Mouse (Mus musculus) large intestine, adult 2 months (tissue): ENCODE results near the gene Chmp3. TPM values are rescaled to one million over a fixed set of nuclear protein-coding genes. Genes with fewer than 3 reads are reported as not detected.

Experiments used
- DNase-seq: peaks from one replicate; pipeline ENCODE4 v3.0.0-alpha.2; 2012; ENCODE audit warnings: low read depth, low spot score
- WGBS: fragments of 180-500 bp; shearing (Covaris S2); methylation state at CpG from one replicate; pipeline ENCODE4 v1.1.7; 2018; 5-methylcytosine and 5-hydroxymethylcytosine counted together
- polyA plus RNA-seq: library from polyadenylated mRNA; depleted of rRNA; stranded (reverse); fragments of >200 nt; gene quantifications from 2 replicates; pipeline ENCODE4 v1.2.3, GENCODE M21; 2012; rRNA removed

Gene Chmp3
- polyA plus RNA-seq: 41.6 and 41.7 TPM in 2 replicates

DNA sequence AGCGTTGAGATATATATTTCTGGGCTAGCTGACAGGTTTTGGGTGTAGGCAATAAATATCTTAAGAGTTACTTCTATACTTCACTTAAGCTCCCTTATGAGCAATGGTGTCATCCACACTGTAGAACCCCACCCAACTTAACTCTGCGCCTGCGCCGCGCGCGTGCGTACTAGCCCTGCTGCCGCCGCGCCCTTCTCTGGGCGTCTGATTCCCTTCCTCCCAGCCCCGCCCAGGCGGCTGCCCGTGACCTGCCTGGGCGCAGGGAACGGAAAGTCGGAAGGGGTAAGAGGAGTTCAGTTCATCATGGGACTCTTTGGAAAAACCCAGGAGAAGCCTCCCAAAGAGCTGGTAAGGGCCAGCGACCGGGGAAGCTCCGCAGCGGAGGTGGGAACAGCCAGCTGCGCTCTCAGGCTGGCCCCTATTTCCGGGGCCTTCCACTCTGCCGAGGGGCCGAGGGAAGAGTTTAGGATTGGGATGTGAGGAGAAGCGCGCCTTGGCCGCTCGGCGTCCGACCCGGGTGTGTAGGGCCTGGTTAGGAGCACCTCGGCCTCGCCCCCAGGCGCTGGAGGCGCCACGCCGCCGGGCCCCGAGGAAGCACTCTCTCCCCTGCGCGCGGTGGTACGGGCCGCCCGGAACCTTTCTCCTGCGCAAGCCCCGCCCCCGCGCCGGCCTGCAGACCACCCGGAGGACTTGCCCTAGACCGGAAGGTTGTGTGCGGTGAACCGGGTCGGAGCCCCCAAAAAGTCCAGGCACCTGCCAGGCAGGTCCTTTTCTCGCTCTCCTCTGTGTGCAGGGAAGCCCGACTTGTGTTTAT is at the start of gene Chmp3:
TSS of gene Chmp3 (plus strand) at position 112 of the 814 bp plus-strand sequence.
- WGBS: under 1% methylated on average over 58 of the region's 59 CpGs
- DNase-seq: peak; percentile 78

GRCm38 (mm10) chr6:71494341-71495020 is 49.1 kb upstream of the Chmp3 start:
- no peak for DNase-seq
- under 1% methylated on average over 46 of the region's 46 CpGs for WGBS

DNA sequence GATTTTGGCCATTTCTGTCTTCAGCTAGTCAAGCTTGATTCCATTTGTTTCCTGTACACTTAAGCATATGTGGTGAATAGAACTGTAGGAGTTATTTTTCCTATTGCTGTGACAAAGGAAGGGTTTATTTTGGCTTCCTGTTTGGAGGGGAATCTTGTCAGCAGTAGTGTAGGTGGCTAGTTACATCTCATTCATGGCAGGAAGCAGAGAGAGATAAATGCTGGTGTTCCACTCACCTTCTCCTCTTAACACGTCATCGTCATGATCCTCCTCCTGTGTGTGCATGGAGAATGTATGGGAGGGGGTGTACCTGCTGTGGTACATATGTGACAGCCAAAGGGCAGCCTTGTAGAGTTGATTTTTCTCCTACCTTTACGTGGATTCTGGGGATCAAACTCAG is 43.0 kb upstream of the Chmp3 start:
- no peak for DNase-seq
- 83% methylated on average over 3 of the region's 3 CpGs for WGBS

GRCm38 (mm10) chr6:71503001-71503400 is 40.6 kb upstream of the Chmp3 start:
- no peak for DNase-seq
- 47% methylated on average over 4 of the region's 4 CpGs for WGBS

DNA sequence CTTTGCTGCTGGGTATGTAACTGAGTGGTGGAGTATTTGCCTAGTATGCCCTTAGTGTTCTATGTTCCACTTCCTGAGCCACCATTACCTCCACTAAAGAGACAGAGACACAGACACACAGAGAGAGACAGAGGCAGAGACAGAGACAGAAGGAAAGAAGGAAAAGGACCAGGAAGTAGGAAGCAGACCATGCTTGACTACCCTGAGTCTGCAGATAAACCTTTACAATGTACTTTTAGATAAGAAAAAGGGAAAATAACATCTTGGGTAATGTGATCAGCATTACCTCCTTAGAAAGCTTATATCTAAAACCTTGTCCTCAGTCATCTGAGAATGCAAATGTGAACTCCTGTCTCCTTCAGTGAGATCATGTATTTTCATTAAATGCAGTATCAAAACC is 39.9 kb upstream of the Chmp3 start:
- no peak for DNase-seq

DNA sequence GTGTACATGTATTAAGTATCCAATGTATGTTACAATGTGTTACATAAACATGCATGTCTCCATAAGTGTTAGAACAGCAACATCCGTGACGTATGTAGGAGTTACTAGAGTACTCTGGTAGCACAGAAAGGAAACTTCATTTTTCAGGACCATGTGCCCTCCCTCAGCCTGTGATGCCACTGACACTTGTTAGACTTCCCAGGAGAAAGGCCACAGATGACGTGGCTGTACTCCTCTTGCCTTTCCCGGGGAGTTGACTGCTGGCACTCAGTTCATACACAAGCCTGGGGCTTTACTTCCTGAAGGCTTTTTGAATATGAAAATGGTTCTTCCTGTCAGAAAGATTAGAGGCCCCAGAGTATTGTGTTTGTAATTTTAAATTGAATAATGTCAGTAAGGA is 39.5 kb upstream of the Chmp3 start:
- WGBS: 72% methylated on average over 4 of the region's 4 CpGs
- DNase-seq: no peak

DNA sequence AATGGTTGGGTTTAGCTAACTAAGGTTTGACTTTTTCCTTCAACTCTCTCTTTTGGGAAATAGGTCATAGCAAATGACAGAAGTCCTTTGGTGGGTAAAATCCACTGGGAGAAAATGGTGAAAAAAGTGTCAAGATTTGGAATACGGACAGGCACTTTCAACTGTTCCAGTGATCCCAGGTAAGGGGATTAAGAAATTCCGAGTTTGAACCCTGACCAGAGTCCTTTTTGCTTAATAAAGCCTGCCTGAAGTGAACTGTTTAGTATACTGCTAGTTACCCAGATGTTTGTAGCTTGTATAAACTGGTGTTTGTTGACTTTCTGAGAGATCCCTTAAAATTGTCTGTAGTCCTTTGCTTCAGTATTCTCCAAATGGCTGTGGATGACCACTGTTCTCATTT is 37.9 kb upstream of the Chmp3 start:
- DNase-seq: no peak
- WGBS: 92% methylated on average over 2 of the region's 2 CpGs

DNA sequence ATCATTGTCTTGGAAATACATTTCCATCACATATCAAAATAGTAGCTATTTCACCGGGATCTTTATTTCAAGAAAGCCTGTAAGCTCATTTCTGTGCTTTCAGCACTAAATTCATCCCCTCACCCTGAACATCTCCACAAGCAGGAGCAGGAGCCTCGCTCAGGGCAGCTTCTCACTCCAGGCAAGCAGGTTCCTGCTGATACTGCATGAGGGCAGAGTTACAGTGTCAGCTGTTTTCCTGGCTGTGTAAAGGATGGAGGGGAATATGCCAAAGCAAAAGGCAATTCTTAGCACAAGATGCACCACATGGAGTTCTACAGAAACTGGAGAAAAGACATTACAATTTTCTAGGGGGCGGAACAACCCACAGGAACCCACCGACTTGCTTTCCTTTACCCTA is 24.1 kb upstream of the Chmp3 start:
- no peak for DNase-seq
- 89% methylated on average over 4 of the region's 4 CpGs for WGBS

DNA sequence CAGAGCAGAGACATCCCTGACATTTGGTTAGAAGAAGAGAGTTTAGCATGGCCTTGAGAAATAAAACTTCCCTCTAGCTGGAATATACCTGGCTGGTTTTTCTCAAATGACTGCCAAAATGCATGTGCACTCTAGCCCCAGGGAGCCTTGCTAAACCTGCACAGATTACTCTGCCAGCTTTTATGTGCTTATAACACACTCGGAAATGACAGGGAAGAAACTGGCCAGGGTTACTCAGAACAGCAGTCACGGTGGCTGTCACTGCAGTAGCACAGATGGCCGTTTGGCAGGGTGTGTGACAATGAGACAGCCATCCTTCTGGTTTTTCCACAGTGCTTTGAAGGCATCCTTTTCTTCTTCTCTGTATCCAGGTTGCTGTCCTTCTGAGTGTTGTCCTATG is 18.0 kb upstream of the Chmp3 start:
- no peak for DNase-seq
- 33% methylated on average over 3 of the region's 3 CpGs for WGBS

- 87% methylated on average over 10 of the region's 10 CpGs for WGBS
- DNase-seq: no peak
These were observed 16.5 kb upstream of the Chmp3 start for GRCm38 (mm10) chr6:71527056-71527455.

- WGBS: 94% methylated on average over 9 of the region's 9 CpGs
These were observed 15.8 kb upstream of the Chmp3 start for GRCm38 (mm10) chr6:71527826-71528225.

GRCm38 (mm10) chr6:71530176-71530575 is 13.4 kb upstream of the Chmp3 start:
- DNase-seq: no peak
- WGBS: 88% methylated on average over 8 of the region's 8 CpGs

More at GRCm38 (mm10) chr6:71527826-71528225, 15.8 kb upstream of the Chmp3 start:
- DNase-seq: no peak

DNA sequence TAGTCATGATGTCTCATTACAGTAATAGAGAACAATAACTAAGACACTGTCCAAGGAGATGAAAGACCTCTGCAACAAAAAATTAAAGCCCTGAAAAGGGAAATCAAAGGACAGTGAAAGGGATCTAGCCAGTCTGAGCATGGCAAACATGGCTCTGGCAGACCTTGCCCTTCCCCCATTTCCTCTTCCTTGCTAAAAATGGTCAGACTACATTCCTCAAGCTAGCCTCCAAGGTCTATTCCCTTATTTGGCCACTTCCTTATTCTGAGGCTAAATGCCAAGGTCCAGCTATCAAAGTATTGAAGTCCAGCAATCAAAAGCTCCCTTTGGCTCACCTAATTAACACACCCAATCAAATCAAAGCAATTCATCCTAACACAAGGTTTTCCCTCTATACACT is 6.3 kb upstream of the Chmp3 start:
- DNase-seq: peak; percentile 8

DNA sequence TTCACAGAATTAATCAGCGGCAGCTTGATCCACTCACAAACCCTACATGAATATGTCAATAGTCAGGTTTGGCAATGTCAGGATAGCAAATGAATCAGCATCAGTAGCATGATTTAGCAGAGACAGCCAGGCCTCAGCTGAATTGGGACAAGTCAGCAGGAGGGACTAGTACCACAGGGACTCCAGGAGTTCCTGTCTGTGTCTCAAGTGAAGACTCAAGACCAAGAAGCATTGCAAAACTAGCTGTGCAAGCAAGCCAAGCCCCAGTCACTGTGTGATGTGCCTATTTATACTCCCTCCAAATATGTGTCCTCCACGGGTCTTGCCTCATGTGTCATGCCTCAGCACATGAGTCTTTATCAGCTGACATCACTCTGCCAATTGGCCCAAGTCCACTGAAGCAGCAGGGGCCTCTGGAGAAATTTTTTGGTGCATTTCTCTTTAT is 11.9 kb downstream of the Chmp3 start:
- DNase-seq: no peak
- 74% methylated on average over 2 of the region's 2 CpGs for WGBS

- DNase-seq: no peak
- WGBS: 93% methylated on average over 2 of the region's 2 CpGs
These were observed 13.2 kb downstream of the Chmp3 start for GRCm38 (mm10) chr6:71556826-71557225.

GRCm38 (mm10) chr6:71568616-71569015 is 25.0 kb downstream of the Chmp3 start:
- no peak for DNase-seq
- WGBS: 93% methylated on average over 3 of the region's 3 CpGs

- 75% methylated on average over 2 of the region's 2 CpGs for WGBS
- no peak for DNase-seq
These were observed 25.4 kb downstream of the Chmp3 start for GRCm38 (mm10) chr6:71569025-71569424.

- 92% methylated on average over 1 of the region's 1 CpGs for WGBS
- DNase-seq: no peak
These were observed 31.8 kb downstream of the Chmp3 start for GRCm38 (mm10) chr6:71575359-71575758.

GRCm38 (mm10) chr6:71579478-71579877 is 35.9 kb downstream of the Chmp3 start:
- 96% methylated on average over 11 of the region's 11 CpGs for WGBS
- no peak for DNase-seq

GRCm38 (mm10) chr6:71583198-71583597 is 39.6 kb downstream of the Chmp3 start:
- 51% methylated on average over 4 of the region's 4 CpGs for WGBS
- DNase-seq: no peak

- WGBS: 46% methylated on average over 1 of the region's 1 CpGs
- no peak for DNase-seq
These were observed 45.8 kb downstream of the Chmp3 start for GRCm38 (mm10) chr6:71589401-71589800.
